Mouse (Mus musculus): ENCODE data around the gene Chaf1a. TPM values are rescaled to one million over a fixed set of nuclear protein-coding genes. Genes with fewer than 3 reads are reported as not detected.

The Chaf1a gene
- total RNA-seq, 2 experiments from 2014 or later = 13.4 to 14.0 TPM

GRCm38 (mm10) chr17:56112743-56113142, 72.5 kb downstream of the Chaf1a start:
- no peak for DNase-seq (ENCODE audit: low spot score in 2 of 2)

GRCm38 (mm10) chr17:56116193-56116592, 76.0 kb downstream of the Chaf1a start:
- DNase-seq (ENCODE audit: low spot score in 2 of 2) = no peak

- peak in 1 of 2 experiments; percentile 64 for DNase-seq (ENCODE audit: low spot score in 2 of 2)
These were observed 77.0 kb downstream of the Chaf1a start, which contains the start of gene Plin5 for GRCm38 (mm10) chr17:56117251-56117710. TSS of gene Plin5 (minus strand) at chr17:56117596.

- no peak for DNase-seq (ENCODE audit: low spot score in 2 of 2)
These were observed 79.2 kb downstream of the Chaf1a start for GRCm38 (mm10) chr17:56119431-56119830.

- peak in 1 of 2 experiments; percentile 49 for DNase-seq (ENCODE audit: low spot score in 2 of 2)
These were observed 80.0 kb downstream of the Chaf1a start for GRCm38 (mm10) chr17:56119981-56120880.

GRCm38 (mm10) chr17:56121826-56122225, 81.6 kb downstream of the Chaf1a start, which contains the start of gene Lrg1:
TSS of gene Lrg1 (minus strand) at chr17:56122001.
- no peak for DNase-seq (ENCODE audit: low spot score in 2 of 2)

Other genes starting within 250 kb of the Chaf1a start
- gene Zfp119a, start 161.5 kb upstream of the Chaf1a start, total RNA-seq (2021) = 1 to 10 TPM; 3.6 to 5.5 TPM
- gene Zfp959, start 148.3 kb upstream of the Chaf1a start, total RNA-seq (2021) = 1 to 10 TPM; 5.4 to 6.1 TPM
- 1 to 10 TPM; 3.8 to 4.0 TPM for gene Zfp119b, start 90.9 kb upstream of the Chaf1a start, total RNA-seq (2021)
- 1 to 10 TPM; 1.9 to 2.0 TPM for gene Ebi3, start 87.8 kb upstream of the Chaf1a start, total RNA-seq (2021)
- 10 to 100 TPM; 15.3 to 15.9 TPM for gene Yju2, start 81.3 kb upstream of the Chaf1a start, total RNA-seq (2021)
- gene Shd, start 70.0 kb upstream of the Chaf1a start, total RNA-seq (2021) = 1 to 10 TPM; 1.8 to 1.9 TPM
- gene Fsd1, start 53.9 kb upstream of the Chaf1a start, total RNA-seq (2021) = under 1 TPM in 1 of 2 experiments, not detected in 1; 0.32 TPM
- 1 to 10 TPM; 7.0 TPM for gene Stap2, start 34.9 kb upstream of the Chaf1a start, total RNA-seq (2021)
- 10 to 100 TPM; 32.7 to 44.3 TPM for gene Mpnd, start 34.7 kb upstream of the Chaf1a start, total RNA-seq (2021)
- 10 to 100 TPM; 56.0 to 59.9 TPM for gene Sh3gl1, start 3.8 kb upstream of the Chaf1a start, total RNA-seq (2021)
- gene Ubxn6, start 34.6 kb downstream of the Chaf1a start, total RNA-seq (2021) = 10 to 100 TPM; 45.7 to 46.1 TPM
- gene Hdgfl2, start 39.2 kb downstream of the Chaf1a start, total RNA-seq (2021) = 10 to 100 TPM; 52.4 to 61.6 TPM
- 10 to 100 TPM; 60.0 to 80.1 TPM for gene Plin4, start 69.4 kb downstream of the Chaf1a start, total RNA-seq (2021)
- 10 to 100 TPM; 25.7 to 29.7 TPM for gene Plin5, start 77.2 kb downstream of the Chaf1a start, total RNA-seq (2021)
- 1 to 10 TPM; 3.1 to 4.0 TPM for gene Lrg1, start 81.6 kb downstream of the Chaf1a start, total RNA-seq (2021)
- 10 to 100 TPM; 21.0 to 21.8 TPM for gene Sema6b, start 99.9 kb downstream of the Chaf1a start, total RNA-seq (2021)
- gene Tnfaip8l1, start 122.0 kb downstream of the Chaf1a start, total RNA-seq (2021) = 1 to 10 TPM; 6.7 to 6.8 TPM
- 10 to 100 TPM; 42.4 to 47.5 TPM for gene Mydgf, start 143.5 kb downstream of the Chaf1a start, total RNA-seq (2021)
- 10 to 100 TPM; 30.0 to 30.5 TPM for gene Dpp9, start 178.5 kb downstream of the Chaf1a start, total RNA-seq (2021)
- gene Fem1a, start 216.4 kb downstream of the Chaf1a start, total RNA-seq (2021) = 10 to 100 TPM; 98.3 to 99.9 TPM
- gene Ticam1, start 236.3 kb downstream of the Chaf1a start, total RNA-seq (2021) = 1 to 10 TPM; 8.5 to 8.9 TPM